Mouse (Mus musculus) heart, embryonic 15.5 days (tissue): ENCODE data around the gene Pde4d. TPM values are rescaled to one million over a fixed set of nuclear protein-coding genes. Genes with fewer than 3 reads are reported as not detected.

Source experiments
- ATAC-seq: fragments of 200-750 bp; cut with Nextera tagmentation; replicated peaks from 2 replicates; pipeline ENCODE4 v1.8.0; 2017; ENCODE audit warnings: low read depth, moderate TSS enrichment; ENCODE audit not compliant: insufficient number of reproducible peaks, insufficient read depth, low FRiP score
- H3K27ac ChIP-seq: fragments of 300-500 bp; sonication (generic); 2 replicates; pipeline ENCODE4 v1.5.1; 2015; ENCODE audit warnings: mild to moderate bottlenecking, inconsistent platforms
- H3K27me3 ChIP-seq: fragments of 300-500 bp; sonication (generic); 2 replicates; pipeline ENCODE4 v1.6.1; 2015; ENCODE audit warnings: inconsistent platforms
- H3K36me3 ChIP-seq: fragments of 300-500 bp; sonication (generic); 2 replicates; pipeline ENCODE4 v1.6.1; 2015; ENCODE audit warnings: mild to moderate bottlenecking, inconsistent platforms
- H3K4me1 ChIP-seq: fragments of 300-500 bp; sonication (generic); replicated peaks from 2 replicates; pipeline ENCODE4 v1.6.1; 2015; ENCODE audit warnings: inconsistent platforms
- H3K4me2 ChIP-seq: fragments of 300-500 bp; sonication (generic); 2 replicates; pipeline ENCODE4 v1.6.1; 2015; ENCODE audit warnings: inconsistent platforms, mild to moderate bottlenecking, moderate library complexity
- H3K4me3 ChIP-seq: fragments of 300-500 bp; sonication (generic); 2 replicates; pipeline ENCODE4 v1.5.1; 2015; ENCODE audit warnings: mild to moderate bottlenecking, inconsistent platforms
- H3K9ac ChIP-seq: fragments of 300-500 bp; sonication (generic); 2 replicates; pipeline ENCODE4 v1.6.1; 2015; ENCODE audit warnings: mild to moderate bottlenecking, inconsistent platforms
- H3K9me3 ChIP-seq: fragments of 300-500 bp; sonication (generic); replicated peaks from 2 replicates; pipeline ENCODE4 v1.6.1; 2016; ENCODE audit warnings: inconsistent platforms
- WGBS: fragments of 180-500 bp; shearing (Covaris S2); methylation state at CpG from one replicate; pipeline ENCODE4 v1.1.7; 2015; ENCODE audit warnings: mixed read lengths; 5-methylcytosine and 5-hydroxymethylcytosine counted together
- polyA plus RNA-seq: library from polyadenylated mRNA; unstranded; fragments of >200 nt; fragmentation: Nextera tagmentation; extraction: Ambion mirVana; gene quantifications from 2 replicates; pipeline ENCODE4 v1.2.1, GENCODE M21; 2015

Gene Pde4d
- polyA plus RNA-seq, 1 experiment from 2014 or later: 25.7 TPM

- ATAC-seq: no peak
- no peak overlapping the region for H3K4me3 ChIP-seq
- no peak overlapping the region for H3K9ac ChIP-seq
- no peaks in the 10 kb centered on the region for H3K27me3 ChIP-seq
- peaks cover 61% of the 10 kb centered on the region for H3K4me1 ChIP-seq
- WGBS: 83% methylated on average over 4 of the region's 4 CpGs
- no peak overlapping the region for H3K4me2 ChIP-seq
- peak overlapping the region; percentile 61 for H3K27ac ChIP-seq
- H3K9me3 ChIP-seq: no peaks in the 10 kb centered on the region
- H3K36me3 ChIP-seq: no peaks in the 10 kb centered on the region
Observed at GRCm38 (mm10) chr13:109912635-109913034, 1462.9 kb downstream of the Pde4d start.

- Histone ChIP-seq H3K27me3 (no peaks in the 10 kb centered on the region), H3K9me3 (no peaks in the 10 kb centered on the region), H3K4me1 (peaks cover 67% of the 10 kb centered on the region), H3K9ac (no peak overlapping the region), H3K36me3 (no peaks in the 10 kb centered on the region), H3K4me3 (no peak overlapping the region), H3K27ac (peak overlapping the region; percentile 27; the same call in 1 of the 2 replicates), H3K4me2 (no peak overlapping the region)
- WGBS: 90% methylated on average over 13 of the region's 13 CpGs
- ATAC-seq: no peak
Observed at GRCm38 (mm10) chr13:109914246-109914645, 1464.5 kb downstream of the Pde4d start.

- Histone ChIP-seq H3K4me2 (peak overlapping the region; percentile 14; the same call in 1 of the 2 replicates), H3K36me3 (no peaks in the 10 kb centered on the region)
Observed at GRCm38 (mm10) chr13:109914846-109915245, 1465.1 kb downstream of the Pde4d start.

GRCm38 (mm10) chr13:109915501-109915900 lies 1465.8 kb downstream of the Pde4d start:
- H3K4me2 ChIP-seq: peak overlapping the region; percentile 36; the same call in 1 of the 2 replicates
- 25% methylated on average over 7 of the region's 7 CpGs for WGBS
- H3K9me3 ChIP-seq: no peaks in the 10 kb centered on the region
- H3K27me3 ChIP-seq: no peaks in the 10 kb centered on the region
- H3K4me1 ChIP-seq: peaks cover 65% of the 10 kb centered on the region
- no peak overlapping the region for H3K9ac ChIP-seq
- H3K36me3 ChIP-seq: no peaks in the 10 kb centered on the region
- 0 out of 2 replicates have a peak, but pooled peaks have one; percentile 22 for ATAC-seq
- H3K27ac ChIP-seq: peak overlapping the region; percentile 46
- no peak overlapping the region for H3K4me3 ChIP-seq

More at GRCm38 (mm10) chr13:109914846-109915245, 1465.1 kb downstream of the Pde4d start:
- Histone ChIP-seq H3K4me3 (no peak overlapping the region), H3K9me3 (no peaks in the 10 kb centered on the region), H3K27me3 (no peaks in the 10 kb centered on the region), H3K9ac (no peak overlapping the region), H3K27ac (peak overlapping the region; percentile 46), H3K4me1 (peaks cover 65% of the 10 kb centered on the region)
- 42% methylated on average over 5 of the region's 5 CpGs for WGBS
- no peak for ATAC-seq

- WGBS: 51% methylated on average over 5 of the region's 5 CpGs
- H3K9me3 ChIP-seq: no peaks in the 10 kb centered on the region
- no peaks in the 10 kb centered on the region for H3K27me3 ChIP-seq
- H3K4me3 ChIP-seq: no peak overlapping the region
- peak overlapping the region; percentile 36; the same call in 1 of the 2 replicates for H3K4me2 ChIP-seq
- no peak for ATAC-seq
- H3K27ac ChIP-seq: peak overlapping the region; percentile 46
- H3K9ac ChIP-seq: no peak overlapping the region
- peaks cover 60% of the 10 kb centered on the region for H3K4me1 ChIP-seq
- no peaks in the 10 kb centered on the region for H3K36me3 ChIP-seq
Observed at GRCm38 (mm10) chr13:109915964-109916363, 1466.2 kb downstream of the Pde4d start.

GRCm38 (mm10) chr13:109917551-109917950 lies 1467.8 kb downstream of the Pde4d start:
- peaks cover 45% of the 10 kb centered on the region for H3K4me1 ChIP-seq
- H3K9me3 ChIP-seq: no peaks in the 10 kb centered on the region
- no peak for ATAC-seq
- WGBS: 80% methylated on average over 10 of the region's 10 CpGs
- no peak overlapping the region for H3K4me2 ChIP-seq
- no peak overlapping the region for H3K4me3 ChIP-seq
- no peak overlapping the region for H3K27ac ChIP-seq
- H3K9ac ChIP-seq: no peak overlapping the region
- H3K27me3 ChIP-seq: no peaks in the 10 kb centered on the region
- H3K36me3 ChIP-seq: no peaks in the 10 kb centered on the region

GRCm38 (mm10) chr13:109918631-109919030 lies 1468.9 kb downstream of the Pde4d start:
- no peak overlapping the region for H3K27ac ChIP-seq
- peaks cover 54% of the 10 kb centered on the region for H3K4me1 ChIP-seq
- no peak overlapping the region for H3K9ac ChIP-seq
- WGBS: 31% methylated on average over 8 of the region's 8 CpGs
- H3K4me3 ChIP-seq: no peak overlapping the region
- H3K4me2 ChIP-seq: no peak overlapping the region
- H3K9me3 ChIP-seq: no peaks in the 10 kb centered on the region
- H3K27me3 ChIP-seq: no peaks in the 10 kb centered on the region
- ATAC-seq: no peak
- H3K36me3 ChIP-seq: no peaks in the 10 kb centered on the region

- Histone ChIP-seq H3K9ac (no peak overlapping the region), H3K4me3 (no peak overlapping the region), H3K27ac (no peak overlapping the region), H3K27me3 (no peaks in the 10 kb centered on the region), H3K4me1 (peaks cover 43% of the 10 kb centered on the region), H3K36me3 (no peaks in the 10 kb centered on the region), H3K4me2 (no peak overlapping the region), H3K9me3 (no peaks in the 10 kb centered on the region)
- ATAC-seq: no peak
- WGBS: 86% methylated on average over 6 of the region's 6 CpGs
Observed at GRCm38 (mm10) chr13:109920256-109920655, 1470.5 kb downstream of the Pde4d start.

GRCm38 (mm10) chr13:109921336-109922038 lies 1471.7 kb downstream of the Pde4d start:
- 79% methylated on average over 17 of the region's 17 CpGs for WGBS
- Histone ChIP-seq H3K27ac (no peak overlapping the region), H3K4me1 (peaks cover 42% of the 10 kb centered on the region), H3K9ac (no peak overlapping the region), H3K27me3 (no peaks in the 10 kb centered on the region), H3K9me3 (no peaks in the 10 kb centered on the region), H3K36me3 (no peaks in the 10 kb centered on the region), H3K4me3 (no peak overlapping the region), H3K4me2 (no peak overlapping the region)
- no peak for ATAC-seq

GRCm38 (mm10) chr13:109922228-109922627 lies 1472.5 kb downstream of the Pde4d start:
- no peak for ATAC-seq
- Histone ChIP-seq H3K4me1 (peaks cover 39% of the 10 kb centered on the region), H3K9ac (no peak overlapping the region), H3K27ac (no peak overlapping the region), H3K4me3 (no peak overlapping the region), H3K4me2 (no peak overlapping the region), H3K36me3 (no peaks in the 10 kb centered on the region), H3K27me3 (no peaks in the 10 kb centered on the region), H3K9me3 (no peaks in the 10 kb centered on the region)
- 3% methylated on average over 4 of the region's 4 CpGs for WGBS

- Histone ChIP-seq H3K4me2 (no peak overlapping the region), H3K27ac (no peak overlapping the region; the same call in 1 of the 2 replicates), H3K36me3 (no peaks in the 10 kb centered on the region), H3K9me3 (no peaks in the 10 kb centered on the region), H3K27me3 (no peaks in the 10 kb centered on the region), H3K4me3 (no peak overlapping the region), H3K9ac (no peak overlapping the region), H3K4me1 (peaks cover 34% of the 10 kb centered on the region)
- WGBS: 74% methylated on average over 12 of the region's 12 CpGs
- no peak for ATAC-seq
Observed at GRCm38 (mm10) chr13:109922782-109923181, 1473.0 kb downstream of the Pde4d start.

GRCm38 (mm10) chr13:109924771-109925170 lies 1475.0 kb downstream of the Pde4d start:
- H3K9me3 ChIP-seq: no peaks in the 10 kb centered on the region
- H3K36me3 ChIP-seq: no peaks in the 10 kb centered on the region
- 88% methylated on average over 15 of the region's 15 CpGs for WGBS
- H3K27me3 ChIP-seq: no peaks in the 10 kb centered on the region
- peaks cover 21% of the 10 kb centered on the region for H3K4me1 ChIP-seq
- H3K27ac ChIP-seq: no peak overlapping the region
- no peak overlapping the region for H3K4me2 ChIP-seq
- H3K9ac ChIP-seq: no peak overlapping the region
- ATAC-seq: no peak
- H3K4me3 ChIP-seq: no peak overlapping the region
